Comparison of ENCODE assay signal across 15 mouse cellular contexts in the genomic region with DNA sequence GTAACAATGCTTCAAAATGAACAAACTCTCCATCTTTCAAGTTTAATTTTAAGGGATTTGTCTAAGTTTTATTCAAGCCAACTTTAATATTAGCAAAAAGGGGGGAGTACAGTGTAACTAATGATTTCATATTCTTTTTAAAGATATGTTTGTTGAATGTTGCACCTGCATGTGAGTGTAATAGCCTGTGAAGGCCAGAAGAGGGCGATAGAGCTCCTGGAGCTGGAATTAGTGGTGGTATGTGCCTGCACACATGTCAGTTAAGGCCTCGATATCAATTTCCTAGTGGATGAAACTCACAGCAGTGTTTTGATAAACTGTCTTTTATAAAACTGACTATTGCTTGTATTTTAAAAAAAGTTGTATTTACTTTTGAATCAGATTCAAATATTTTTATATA. TPM values are rescaled to one million over a fixed set of nuclear protein-coding genes. Genes with fewer than 3 reads are reported as not detected.
DNase-seq lines count a peak whose midpoint lies in the region; ATAC-seq and TF ChIP-seq lines count a peak whose summit lies in the region.
"Had no signal": no experiment of that assay in that cellular context is flagged by ENCODE, and none has a peak within 500 bp of the region (broad histone marks: within the 10 kb centered on the region; RNA-seq: fewer than 3 reads in every experiment).

No protein-coding gene starts in this region.

- H3K4me1 ChIP-seq in hindbrain, postnatal 0 days (ENCODE audit: insufficient read depth, low read length): no peaks in the 10 kb centered on the region
- no peaks in the 10 kb centered on the region for H3K4me1 ChIP-seq in hindbrain, embryonic 10.5 days (replicated peaks)
- peaks cover 4% of the 10 kb centered on the region for H3K4me1 ChIP-seq in forebrain, embryonic 12.5 days
- H3K4me1 ChIP-seq: heart, embryonic 12.5 days had no signal

- no peak overlapping the region for H3K4me3 ChIP-seq in hindbrain, postnatal 0 days (ENCODE audit: low read length)
- H3K4me3 ChIP-seq in hindbrain, embryonic 10.5 days: no peak overlapping the region
- H3K4me3 ChIP-seq in forebrain, embryonic 12.5 days (replicated peaks): no peak overlapping the region
- H3K4me3 ChIP-seq: erythroblast, embryonic 14.5 days; heart, embryonic 12.5 days had no signal

- 72% methylated on average over 2 of the region's 2 CpGs for WGBS in hindbrain, postnatal 0 days
- 65% methylated on average over 2 of the region's 2 CpGs for WGBS in hindbrain, embryonic 10.5 days
- WGBS in forebrain, embryonic 12.5 days: 71% methylated on average over 2 of the region's 2 CpGs

- H3K9ac ChIP-seq in hindbrain, postnatal 0 days (replicated peaks; ENCODE audit: low read length): no peak overlapping the region
- no peak overlapping the region for H3K9ac ChIP-seq in forebrain, embryonic 12.5 days
- H3K9ac ChIP-seq: heart, embryonic 12.5 days; hindbrain, embryonic 14.5 days had no signal

- H3K36me3 ChIP-seq in hindbrain, postnatal 0 days (ENCODE audit: insufficient read depth, low read length): no peaks in the 10 kb centered on the region
- H3K36me3 ChIP-seq in hindbrain, embryonic 10.5 days: no peaks in the 10 kb centered on the region
- H3K36me3 ChIP-seq in forebrain, embryonic 12.5 days (replicated peaks): no peaks in the 10 kb centered on the region
- H3K36me3 ChIP-seq: G1E; heart, embryonic 12.5 days had no signal

- peak; percentile 33 for TF ChIP-seq CTCF in hindbrain, postnatal 0 days (IDR thresholded peaks at IDR 0.05; ENCODE audit: low read depth)

- H3K4me2 ChIP-seq in hindbrain, postnatal 0 days (ENCODE audit: low read depth, low read length): no peak overlapping the region
- no peak overlapping the region for H3K4me2 ChIP-seq in forebrain, embryonic 12.5 days
- H3K4me2 ChIP-seq: heart, embryonic 12.5 days; hindbrain, embryonic 14.5 days had no signal

- H3K9me3 ChIP-seq in hindbrain, postnatal 0 days (ENCODE audit: low read length): no peaks in the 10 kb centered on the region
- H3K9me3 ChIP-seq in hindbrain, embryonic 10.5 days: no peaks in the 10 kb centered on the region
- H3K9me3 ChIP-seq in forebrain, embryonic 12.5 days: no peaks in the 10 kb centered on the region
- H3K9me3 ChIP-seq: G1E; heart, embryonic 12.5 days had no signal

- no peaks in the 10 kb centered on the region for H3K27me3 ChIP-seq in hindbrain, postnatal 0 days (ENCODE audit: insufficient read depth, low read length)
- H3K27me3 ChIP-seq in hindbrain, embryonic 10.5 days (ENCODE audit: insufficient read depth, poor library complexity, severe bottlenecking): no peaks in the 10 kb centered on the region
- no peaks in the 10 kb centered on the region for H3K27me3 ChIP-seq in forebrain, embryonic 12.5 days
- H3K27me3 ChIP-seq: heart, embryonic 12.5 days had no signal

- no peak for ATAC-seq in hindbrain, postnatal 0 days
- ATAC-seq in forebrain, embryonic 12.5 days (ENCODE audit: low FRiP score): no peak

- DNase-seq in hindbrain, postnatal 0 days (ENCODE audit: low spot score): no peak
- no peak for DNase-seq in hindbrain, embryonic 10.5 days (ENCODE audit: low spot score)
- DNase-seq in 3T3-L1 (ENCODE audit: low read depth, low spot score): peak; percentile 2
- peak; percentile 19 for DNase-seq in ES-CJ7 (ENCODE audit: low read depth, low spot score)
- DNase-seq in induced T-regulatory cell, adult 2 months (ENCODE audit: low read depth): peak; percentile 44
- no peak for DNase-seq in layer of hippocampus, adult 8-10 months (ENCODE audit: low spot score in 2 of 2)
- DNase-seq in cerebellum, postnatal 10 days: no peak
- DNase-seq: adrenal gland, postnatal 10 days; cerebellum, adult 11 months; lung, adult 18-20 months had no signal

- no peak overlapping the region for H3K27ac ChIP-seq in hindbrain, postnatal 0 days
- H3K27ac ChIP-seq in hindbrain, embryonic 10.5 days: no peak overlapping the region
- no peak overlapping the region for H3K27ac ChIP-seq in forebrain, embryonic 12.5 days
- H3K27ac ChIP-seq: hindbrain, embryonic 14.5 days had no signal

RNA-seq across cellular contexts. Expression of a gene that starts 39.7 kb away (rescaled TPM):
- 0.84 and 0.97 TPM in 2 replicates for total RNA-seq in hindbrain, postnatal 0 days (2014; rRNA removed)
- 1.2 and 1.5 TPM in 2 replicates for polyA plus RNA-seq in hindbrain, postnatal 0 days (2015; fragmentation: Nextera tagmentation; extraction: Ambion mirVana)
- 0.73 and 1.9 TPM in 2 replicates for polyA plus RNA-seq in hindbrain, embryonic 10.5 days (2016; fragmentation: Nextera tagmentation; extraction: Ambion mirVana)
- 0.63 and 0.72 TPM in 2 replicates for polyA plus RNA-seq in forebrain, embryonic 12.5 days (2016; fragmentation: Nextera tagmentation; extraction: Ambion mirVana)
- total RNA-seq in layer of hippocampus, adult 8-10 months (2022): 1 to 10 TPM in 1 of 4 experiments, under 1 TPM in 3; 0.66 to 1.2 (median 0.87) TPM
- polyA plus RNA-seq: erythroblast, embryonic 14.5 days; G1E; heart, embryonic 12.5 days had no signal

Comparison
In these comparisons a context has a peak if more than half of its experiments do, and no peak if none do; other contexts are left out.
1. DNase-seq: peak in 3T3-L1 (single experiment), ES-CJ7 (single experiment) and induced T-regulatory cell, adult 2 months (single experiment); none in hindbrain, postnatal 0 days (single experiment), hindbrain, embryonic 10.5 days (single experiment), layer of hippocampus, adult 8-10 months (0 of 2) and cerebellum, postnatal 10 days (0 of 2).